Mouse (Mus musculus): ENCODE results near the gene Golga1. TPM values are rescaled to one million over a fixed set of nuclear protein-coding genes. Genes with fewer than 3 reads are reported as not detected.

The Golga1 gene
- polyA plus RNA-seq, 1 experiment from 2014 or later, result 19.0 TPM

DNA sequence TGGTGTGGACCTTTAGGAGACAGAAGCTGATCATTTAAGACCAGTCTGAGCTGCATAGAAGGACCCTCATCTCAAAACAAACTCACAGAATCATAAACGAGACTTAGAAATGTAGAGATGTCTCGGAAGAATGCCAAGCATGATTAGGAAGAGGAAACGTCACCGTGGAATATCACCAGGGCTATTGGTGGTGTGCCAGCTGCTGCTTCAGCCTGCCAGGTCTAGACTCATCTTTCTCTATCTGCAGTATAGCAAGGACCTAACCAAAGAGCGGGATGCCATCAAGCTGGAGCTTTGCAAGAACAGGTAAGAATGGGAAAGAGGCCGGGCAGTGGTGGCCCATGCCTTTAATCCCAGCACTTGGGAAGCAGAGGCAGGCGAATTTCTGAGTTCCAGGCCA is 91.6 kb downstream of the Golga1 start:
- Histone ChIP-seq H3K9ac (no peak overlapping the region), H3K4me2 (no peak overlapping the region), H3K4me3 (no peak overlapping the region), H3K27ac (no peak overlapping the region), H3K4me1 (replicated peaks) (no peaks in the 10 kb centered on the region), H3K36me3 (no peaks in the 10 kb centered on the region), H3K27me3 (no peaks in the 10 kb centered on the region), H3K9me3 (replicated peaks) (no peaks in the 10 kb centered on the region)
- ATAC-seq (replicated peaks; ENCODE audit: insufficient number of reproducible peaks, insufficient read depth, low FRiP score, low read depth), result no peak
- WGBS, result 68% methylated on average over 7 of the region's 7 CpGs

DNA sequence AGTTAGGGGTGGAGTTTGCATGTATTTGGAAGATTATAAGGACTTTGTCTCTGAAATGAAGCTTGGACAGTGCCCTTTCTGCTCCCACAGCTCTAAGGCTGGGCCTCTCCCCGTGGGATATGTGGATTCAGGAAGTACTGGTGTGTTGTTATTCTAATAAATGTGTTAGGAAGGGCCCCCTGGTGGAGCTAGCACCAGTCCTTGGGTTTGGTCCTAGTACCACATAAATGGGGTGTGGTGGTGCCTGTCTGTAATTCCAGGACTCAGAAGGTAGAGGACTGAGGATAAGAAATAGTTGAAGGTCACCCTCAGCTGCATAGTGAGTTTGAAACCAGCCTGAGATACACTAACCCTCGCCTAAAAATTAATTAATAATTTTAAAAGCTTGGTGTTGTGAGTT is 92.1 kb downstream of the Golga1 start:
- H3K27me3 ChIP-seq, result no peaks in the 10 kb centered on the region
- H3K9me3 ChIP-seq (replicated peaks), result no peaks in the 10 kb centered on the region
- H3K36me3 ChIP-seq, result no peaks in the 10 kb centered on the region
- 32% methylated on average over 2 of the region's 2 CpGs for WGBS
- H3K4me2 ChIP-seq, result no peak overlapping the region
- H3K4me1 ChIP-seq (replicated peaks), result no peaks in the 10 kb centered on the region
- no peak overlapping the region for H3K27ac ChIP-seq
- H3K9ac ChIP-seq, result no peak overlapping the region
- H3K4me3 ChIP-seq, result no peak overlapping the region
- no peak for ATAC-seq (replicated peaks; ENCODE audit: insufficient number of reproducible peaks, insufficient read depth, low FRiP score, low read depth)

DNA sequence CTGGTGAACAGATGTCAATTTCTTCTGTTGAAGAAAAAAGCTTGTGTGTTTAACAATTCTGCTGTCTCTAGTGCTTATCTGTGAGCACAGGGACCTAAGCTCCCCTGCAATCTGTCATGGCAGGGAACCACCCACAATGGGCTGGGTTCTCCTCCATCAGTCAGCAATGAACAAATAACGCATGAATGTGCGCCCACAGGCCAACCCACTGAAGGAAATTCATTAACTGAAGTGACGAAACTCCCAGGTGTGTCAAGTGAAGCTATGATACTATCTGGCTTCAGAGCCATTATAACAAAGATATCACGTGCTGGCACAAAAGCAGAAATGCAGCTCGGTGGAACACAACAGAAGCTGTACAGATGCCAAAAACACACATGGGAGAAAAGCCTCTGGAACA is 95.3 kb downstream of the Golga1 start:
- H3K4me3 ChIP-seq, result no peak overlapping the region
- no peak for ATAC-seq (replicated peaks; ENCODE audit: insufficient number of reproducible peaks, insufficient read depth, low FRiP score, low read depth)
- H3K9me3 ChIP-seq (replicated peaks), result no peaks in the 10 kb centered on the region
- 65% methylated on average over 5 of the region's 5 CpGs for WGBS
- no peak overlapping the region for H3K27ac ChIP-seq
- no peaks in the 10 kb centered on the region for H3K4me1 ChIP-seq (replicated peaks)
- H3K27me3 ChIP-seq, result no peaks in the 10 kb centered on the region
- no peak overlapping the region for H3K9ac ChIP-seq
- no peak overlapping the region for H3K4me2 ChIP-seq
- H3K36me3 ChIP-seq, result no peaks in the 10 kb centered on the region

DNA sequence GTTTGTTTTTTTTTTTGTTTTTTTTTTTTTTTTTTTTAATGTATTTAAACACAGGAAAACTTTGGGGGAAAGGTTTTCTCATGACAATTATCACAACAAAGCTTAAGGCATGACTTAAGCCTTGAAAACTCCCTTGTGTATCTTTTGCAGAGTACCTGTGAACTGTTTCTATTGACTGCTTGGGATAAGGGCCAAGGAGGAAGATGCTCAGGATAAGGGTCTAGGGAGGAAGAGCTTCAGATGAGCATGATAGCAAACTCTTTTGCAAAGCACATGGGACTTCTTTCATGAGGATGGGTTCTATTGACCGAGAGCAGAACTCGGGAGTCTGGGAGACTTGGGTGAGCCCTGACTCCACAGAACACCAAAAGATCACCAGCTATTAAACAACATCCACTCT is 95.7 kb downstream of the Golga1 start:
- no peak for ATAC-seq (replicated peaks; ENCODE audit: insufficient number of reproducible peaks, insufficient read depth, low FRiP score, low read depth)
- Histone ChIP-seq H3K4me3 (no peak overlapping the region), H3K27ac (no peak overlapping the region), H3K36me3 (no peaks in the 10 kb centered on the region), H3K27me3 (no peaks in the 10 kb centered on the region), H3K9ac (no peak overlapping the region), H3K4me1 (replicated peaks) (no peaks in the 10 kb centered on the region), H3K9me3 (replicated peaks) (no peaks in the 10 kb centered on the region), H3K4me2 (no peak overlapping the region)
- WGBS, result 95% methylated on average over 2 of the region's 2 CpGs

Other genes with a start within 250 kb of the Golga1 start
- gene Nr6a1, start 137.9 kb downstream of the Golga1 start, polyA plus RNA-seq (2015; fragmentation: Nextera tagmentation; extraction: Ambion mirVana), result 0.39 and 0.68 TPM in 2 replicates
- gene Olfml2a, start 133.6 kb downstream of the Golga1 start, polyA plus RNA-seq (2015; fragmentation: Nextera tagmentation; extraction: Ambion mirVana), result 7.2 and 11.5 TPM in 2 replicates
- gene Wdr38, start 68.1 kb downstream of the Golga1 start, polyA plus RNA-seq (2015; fragmentation: Nextera tagmentation; extraction: Ambion mirVana), result 0.99 and 1.1 TPM in 2 replicates
- gene Arpc5l, start 60.2 kb downstream of the Golga1 start, polyA plus RNA-seq (2015; fragmentation: Nextera tagmentation; extraction: Ambion mirVana), result 78.9 and 88.5 TPM in 2 replicates
- 474 and 613 TPM in 2 replicates for gene Rpl35, start 59.9 kb downstream of the Golga1 start, polyA plus RNA-seq (2015; fragmentation: Nextera tagmentation; extraction: Ambion mirVana)
- 5.3 and 6.5 TPM in 2 replicates for gene Scai, start 125.2 kb upstream of the Golga1 start, polyA plus RNA-seq (2015; fragmentation: Nextera tagmentation; extraction: Ambion mirVana)
- gene Ppp6c, start 160.9 kb upstream of the Golga1 start, polyA plus RNA-seq (2015; fragmentation: Nextera tagmentation; extraction: Ambion mirVana), result 46.4 and 48.8 TPM in 2 replicates

All from heart, embryonic 15.5 days (tissue).